Mouse (Mus musculus) liver, embryonic 11.5 days (tissue): ENCODE measurements around the gene Polr2a. TPM values are rescaled to one million over a fixed set of nuclear protein-coding genes. Genes with fewer than 3 reads are reported as not detected.

Experiments used
- ATAC-seq: fragments of 200-750 bp; cut with Nextera tagmentation; replicated peaks from 2 replicates; pipeline ENCODE4 v1.8.0; 2017; ENCODE audit warnings: moderate number of reproducible peaks, mild to moderate bottlenecking, moderate TSS enrichment, moderate library complexity; ENCODE audit not compliant: low FRiP score
- DNase-seq: peaks from one replicate; pipeline ENCODE4 v3.0.0-alpha.2; 2017; ENCODE audit warnings: low spot score
- H3K27ac ChIP-seq: fragments of 300-500 bp; sonication (generic); 2 replicates; pipeline ENCODE4 v1.5.1; 2014; ENCODE audit warnings: mild to moderate bottlenecking, low read depth, low read length, control low read depth
- H3K27me3 ChIP-seq: fragments of 300-500 bp; sonication (generic); replicated peaks from 2 replicates; pipeline ENCODE4 v1.6.1; 2014; ENCODE audit warnings: low read length, mixed read lengths; ENCODE audit not compliant: control insufficient read depth, insufficient read depth
- H3K36me3 ChIP-seq: fragments of 300-500 bp; sonication (generic); 2 replicates; pipeline ENCODE4 v1.6.1; 2014; ENCODE audit warnings: mild to moderate bottlenecking, low read length, moderate library complexity, mixed read lengths; ENCODE audit not compliant: control insufficient read depth, insufficient read depth
- H3K4me1 ChIP-seq: fragments of 300-500 bp; sonication (generic); replicated peaks from 2 replicates; pipeline ENCODE4 v1.6.1; 2014; ENCODE audit warnings: low read length, mixed read lengths; ENCODE audit not compliant: control insufficient read depth, insufficient read depth
- H3K4me2 ChIP-seq: fragments of 300-500 bp; sonication (generic); 2 replicates; pipeline ENCODE4 v1.6.1; 2014; ENCODE audit warnings: mild to moderate bottlenecking, control low read depth, moderate library complexity
- H3K4me3 ChIP-seq: fragments of 300-500 bp; sonication (generic); 2 replicates; pipeline ENCODE4 v1.5.1; 2014; ENCODE audit warnings: low read depth, low read length, control low read depth
- H3K9ac ChIP-seq: fragments of 300-500 bp; sonication (generic); 2 replicates; pipeline ENCODE4 v1.6.1; 2014; ENCODE audit warnings: low read depth, low read length, control low read depth
- H3K9me3 ChIP-seq: fragments of 300-500 bp; sonication (generic); 2 replicates; pipeline ENCODE4 v1.6.1; 2016; ENCODE audit warnings: low read length, inconsistent platforms, mixed read lengths; ENCODE audit not compliant: control insufficient read depth
- WGBS: fragments of 180-500 bp; shearing (Covaris S2); extraction: QIAGEN DNeasy Blood & Tissue Kit; methylation state at CpG from one replicate; pipeline ENCODE4 v1.1.7; 2014; 5-methylcytosine and 5-hydroxymethylcytosine counted together
- polyA plus RNA-seq: library from polyadenylated mRNA; unstranded; fragments of >200 nt; fragmentation: Nextera tagmentation; extraction: Ambion mirVana; gene quantifications from 2 replicates; pipeline ENCODE4 v1.2.1, GENCODE M21; 2014

The Polr2a gene
- polyA plus RNA-seq, 1 experiment from 2014 or later: 46.1 TPM

GRCm38 (mm10) chr11:69791420-69791819 lies 33.0 kb upstream of the Polr2a start:
- no peak overlapping the region for H3K4me2 ChIP-seq
- DNase-seq (no peak), ATAC-seq (no peak)
- 0 out of 2 replicates have a peak, but pooled peaks cover 3% of the 10 kb centered on the region for H3K4me1 ChIP-seq
- H3K27ac ChIP-seq: no peak overlapping the region
- no peaks in the 10 kb centered on the region for H3K36me3 ChIP-seq
- no peaks in the 10 kb centered on the region for H3K9me3 ChIP-seq
- peaks cover 5% of the 10 kb centered on the region; the same call in 1 of the 2 replicates for H3K27me3 ChIP-seq
- H3K4me3 ChIP-seq: no peak overlapping the region
- WGBS: 68% methylated on average over 5 of the region's 5 CpGs
- no peak overlapping the region for H3K9ac ChIP-seq

- WGBS: 58% methylated on average over 5 of the region's 5 CpGs
- Histone ChIP-seq H3K9ac (no peak overlapping the region), H3K36me3 (no peaks in the 10 kb centered on the region), H3K4me3 (no peak overlapping the region), H3K4me1 (peaks cover 9% of the 10 kb centered on the region), H3K4me2 (no peak overlapping the region), H3K27me3 (0 out of 2 replicates have a peak, but pooled peaks cover 2% of the 10 kb centered on the region), H3K27ac (no peak overlapping the region), H3K9me3 (no peaks in the 10 kb centered on the region)
- ATAC-seq (no peak), DNase-seq (no peak)
Observed at GRCm38 (mm10) chr11:69789431-69789830, 31.0 kb upstream of the Polr2a start.

- no peak for ATAC-seq
- no peak for DNase-seq
Observed at GRCm38 (mm10) chr11:69787306-69787705, 28.9 kb upstream of the Polr2a start.

GRCm38 (mm10) chr11:69784793-69785272 lies 26.4 kb upstream of the Polr2a start:
- Histone ChIP-seq H3K27ac (peak overlapping the region; percentile 23; the same call in 1 of the 2 replicates), H3K9me3 (no peaks in the 10 kb centered on the region), H3K4me3 (peak overlapping the region; percentile 36), H3K4me1 (peaks cover 10% of the 10 kb centered on the region), H3K4me2 (peak overlapping the region; percentile 62), H3K36me3 (no peaks in the 10 kb centered on the region), H3K27me3 (peaks cover 16% of the 10 kb centered on the region; the same call in 1 of the 2 replicates), H3K9ac (peak overlapping the region; percentile 59)
- ATAC-seq: peak; percentile 82
- DNase-seq: no peak
- 15% methylated on average over 15 of the region's 15 CpGs for WGBS

More at GRCm38 (mm10) chr11:69787306-69787705, 28.9 kb upstream of the Polr2a start:
- Histone ChIP-seq H3K4me1 (peaks cover 10% of the 10 kb centered on the region), H3K4me2 (no peak overlapping the region), H3K27ac (no peak overlapping the region), H3K4me3 (no peak overlapping the region), H3K9ac (no peak overlapping the region), H3K36me3 (no peaks in the 10 kb centered on the region), H3K27me3 (0 out of 2 replicates have a peak, but pooled peaks cover 4% of the 10 kb centered on the region), H3K9me3 (no peaks in the 10 kb centered on the region)
- WGBS: 81% methylated on average over 5 of the region's 5 CpGs

- Histone ChIP-seq H3K4me3 (no peak overlapping the region), H3K9me3 (no peaks in the 10 kb centered on the region), H3K27ac (no peak overlapping the region), H3K4me1 (peaks cover 10% of the 10 kb centered on the region), H3K36me3 (no peaks in the 10 kb centered on the region), H3K9ac (no peak overlapping the region), H3K27me3 (peaks cover 36% of the 10 kb centered on the region), H3K4me2 (no peak overlapping the region)
- ATAC-seq (no peak), DNase-seq (no peak)
- WGBS: 39% methylated on average over 4 of the region's 4 CpGs
Observed at GRCm38 (mm10) chr11:69781828-69782227, 23.4 kb upstream of the Polr2a start.

- peaks cover 47% of the 10 kb centered on the region for H3K27me3 ChIP-seq
Observed at GRCm38 (mm10) chr11:69778985-69779384, 20.5 kb upstream of the Polr2a start.

GRCm38 (mm10) chr11:69778258-69778982 lies 20.0 kb upstream of the Polr2a start:
- H3K9ac ChIP-seq: no peak overlapping the region
- H3K27ac ChIP-seq: no peak overlapping the region
- no peaks in the 10 kb centered on the region for H3K36me3 ChIP-seq
- no peak overlapping the region for H3K4me3 ChIP-seq
- 65% methylated on average over 23 of the region's 23 CpGs for WGBS
- peaks cover 47% of the 10 kb centered on the region for H3K27me3 ChIP-seq
- no peak overlapping the region for H3K4me2 ChIP-seq
- DNase-seq (peak; percentile 30), ATAC-seq (no peak)
- H3K4me1 ChIP-seq: no peaks in the 10 kb centered on the region
- no peaks in the 10 kb centered on the region for H3K9me3 ChIP-seq

More at GRCm38 (mm10) chr11:69778985-69779384, 20.5 kb upstream of the Polr2a start:
- H3K4me3 ChIP-seq: no peak overlapping the region
- DNase-seq: peak; percentile 28
- H3K4me1 ChIP-seq: no peaks in the 10 kb centered on the region
- WGBS: 48% methylated on average over 7 of the region's 7 CpGs
- no peak overlapping the region for H3K9ac ChIP-seq
- H3K4me2 ChIP-seq: no peak overlapping the region
- H3K9me3 ChIP-seq: no peaks in the 10 kb centered on the region
- no peak for ATAC-seq
- H3K36me3 ChIP-seq: no peaks in the 10 kb centered on the region
- H3K27ac ChIP-seq: no peak overlapping the region

GRCm38 (mm10) chr11:69777504-69778257 lies 19.2 kb upstream of the Polr2a start:
- no peak for ATAC-seq
- peak; percentile 32 for DNase-seq
- 51% methylated on average over 26 of the region's 26 CpGs for WGBS
- no peak overlapping the region for H3K9ac ChIP-seq
- H3K4me3 ChIP-seq: no peak overlapping the region
- H3K27me3 ChIP-seq: peaks cover 47% of the 10 kb centered on the region
- no peak overlapping the region for H3K4me2 ChIP-seq
- no peak overlapping the region for H3K27ac ChIP-seq
- H3K4me1 ChIP-seq: no peaks in the 10 kb centered on the region
- no peaks in the 10 kb centered on the region for H3K36me3 ChIP-seq
- no peaks in the 10 kb centered on the region for H3K9me3 ChIP-seq
